Comparison of ENCODE assay signal across 7 mouse cellular contexts in genomic region chr4:53227771-53228170, GRCm38 (mm10).
A peak's percentile ranks its signal among the peaks of the same experiment; 100 is the strongest.
DNase-seq lines count a peak whose midpoint lies in the region; ATAC-seq lines count a peak whose summit lies in the region.

No protein-coding gene starts in this region.

- no peaks in the 10 kb centered on the region for H3K27me3 ChIP-seq in neural tube, embryonic 11.5 days (ENCODE audit: control insufficient read depth, insufficient read depth, low read length)
- H3K27me3 ChIP-seq in neural tube, embryonic 15.5 days (replicated peaks): no peaks in the 10 kb centered on the region
- H3K27me3 ChIP-seq in kidney, embryonic 16.5 days (ENCODE audit: insufficient read depth, low read length): no peaks in the 10 kb centered on the region

- no peak overlapping the region for H3K4me2 ChIP-seq in neural tube, embryonic 11.5 days (ENCODE audit: low read depth)
- H3K4me2 ChIP-seq in neural tube, embryonic 15.5 days: no peak overlapping the region
- no peak overlapping the region for H3K4me2 ChIP-seq in kidney, embryonic 16.5 days (replicated peaks; ENCODE audit: low read depth, low read length)

- H3K4me1 ChIP-seq in neural tube, embryonic 11.5 days (ENCODE audit: control insufficient read depth, insufficient read depth, low read length): peaks cover 7% of the 10 kb centered on the region; the same call in 1 of the 2 replicates
- 0 out of 2 replicates have a peak, but pooled peaks cover 5% of the 10 kb centered on the region for H3K4me1 ChIP-seq in neural tube, embryonic 15.5 days
- peaks cover 7% of the 10 kb centered on the region for H3K4me1 ChIP-seq in kidney, embryonic 16.5 days (ENCODE audit: insufficient read depth, low read length)

- no peak for DNase-seq in neural tube, embryonic 11.5 days (ENCODE audit: low spot score)
- DNase-seq in R1 (ENCODE audit: low read depth, low spot score): peak; percentile 84
- DNase-seq in retina, embryonic 14.5 days (ENCODE audit: low spot score): peak; percentile 43
- no peak for DNase-seq in left cerebral cortex, postnatal 10 days (ENCODE audit: extremely low spot score in 1 of 2, low spot score in 2 of 2)

- ATAC-seq in neural tube, embryonic 11.5 days (ENCODE audit: insufficient read depth, low FRiP score, low TSS enrichment): 0 out of 2 replicates have a peak, but pooled peaks have one; percentile 45
- ATAC-seq in neural tube, embryonic 15.5 days (ENCODE audit: low FRiP score): no peak
- peak; percentile 94 for ATAC-seq in granulocyte monocyte progenitor cell, adult 5-6 weeks (replicated peaks; ENCODE audit: poor library complexity, severe bottlenecking)
- no peak for ATAC-seq in kidney, embryonic 16.5 days (ENCODE audit: low FRiP score, low TSS enrichment)

- no peak overlapping the region for H3K9ac ChIP-seq in neural tube, embryonic 11.5 days (ENCODE audit: low read length)
- H3K9ac ChIP-seq in neural tube, embryonic 15.5 days (replicated peaks): no peak overlapping the region
- H3K9ac ChIP-seq in kidney, embryonic 16.5 days (replicated peaks; ENCODE audit: low read length): no peak overlapping the region

- intact Hi-C loops in left cerebral cortex, postnatal 10 days (cut with DNase I): no loop called here

- H3K9me3 ChIP-seq in neural tube, embryonic 11.5 days (ENCODE audit: control insufficient read depth, low read length): no peaks in the 10 kb centered on the region
- H3K9me3 ChIP-seq in neural tube, embryonic 15.5 days (replicated peaks): no peaks in the 10 kb centered on the region
- no peaks in the 10 kb centered on the region for H3K9me3 ChIP-seq in kidney, embryonic 16.5 days (ENCODE audit: low read length)

- WGBS in neural tube, embryonic 11.5 days: 39% methylated on average over 8 of the region's 8 CpGs
- 16% methylated on average over 8 of the region's 8 CpGs for WGBS in neural tube, embryonic 15.5 days
- WGBS in kidney, embryonic 16.5 days: 59% methylated on average over 8 of the region's 8 CpGs

- no peak overlapping the region for H3K4me3 ChIP-seq in neural tube, embryonic 11.5 days (ENCODE audit: low read depth, low read length)
- no peak overlapping the region for H3K4me3 ChIP-seq in neural tube, embryonic 15.5 days (replicated peaks)
- no peak overlapping the region for H3K4me3 ChIP-seq in kidney, embryonic 16.5 days (ENCODE audit: low read length)

- H3K27ac ChIP-seq in neural tube, embryonic 11.5 days (ENCODE audit: low read depth, low read length): no peak overlapping the region
- H3K27ac ChIP-seq in neural tube, embryonic 15.5 days (replicated peaks): no peak overlapping the region
- H3K27ac ChIP-seq in kidney, embryonic 16.5 days (ENCODE audit: low read length): no peak overlapping the region

- no peaks in the 10 kb centered on the region for H3K36me3 ChIP-seq in neural tube, embryonic 11.5 days (ENCODE audit: control insufficient read depth, insufficient read depth, low read length)
- no peaks in the 10 kb centered on the region for H3K36me3 ChIP-seq in neural tube, embryonic 15.5 days
- no peaks in the 10 kb centered on the region for H3K36me3 ChIP-seq in kidney, embryonic 16.5 days (ENCODE audit: insufficient read depth, low read length)

Comparison
In these comparisons a context has a peak if more than half of its experiments do, and no peak if none do; other contexts are left out.
1. ATAC-seq: peak in neural tube, embryonic 11.5 days (single experiment) and granulocyte monocyte progenitor cell, adult 5-6 weeks (single experiment); none in neural tube, embryonic 15.5 days (single experiment) and kidney, embryonic 16.5 days (single experiment).
2. DNase-seq: peak in R1 (single experiment) and retina, embryonic 14.5 days (single experiment); none in neural tube, embryonic 11.5 days (single experiment) and left cerebral cortex, postnatal 10 days (0 of 2).